Mouse (Mus musculus) subcutaneous adipose tissue, adult 2 months (tissue): Measurements from ENCODE around the gene Olfr1157. TPM values are rescaled to one million over a fixed set of nuclear protein-coding genes. Genes with fewer than 3 reads are reported as not detected.

Source experiments
- polyA plus RNA-seq: library from polyadenylated mRNA; depleted of rRNA; stranded (reverse); fragments of >200 nt; gene quantifications from 2 replicates; pipeline ENCODE4 v1.2.3, GENCODE M21; 2012; ENCODE audit warnings: low replicate concordance; rRNA removed

The Olfr1157 gene
- not detected in 2 replicates for polyA plus RNA-seq

DNA sequence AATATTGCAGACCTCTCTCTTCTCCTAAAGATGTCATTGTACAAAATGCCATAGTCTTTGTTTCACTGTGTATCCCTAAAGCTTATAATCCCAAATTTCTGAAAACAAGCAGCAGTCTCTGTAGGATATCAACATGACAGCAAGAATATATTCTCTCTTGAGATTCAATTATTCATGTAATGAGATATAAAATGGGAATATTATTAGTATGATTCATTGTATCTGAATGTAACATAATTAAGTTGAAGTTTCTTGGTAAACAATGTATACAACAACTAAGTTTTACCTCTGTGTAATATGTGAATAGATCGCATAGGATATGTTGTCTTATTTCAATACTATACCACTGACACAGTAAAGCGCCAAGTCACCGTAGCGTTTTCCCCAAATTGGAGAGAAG lies at the start of gene Olfr1157:
TSS of gene Olfr1157 (minus strand) at position 101 of the 400 bp plus-strand sequence.

DNA sequence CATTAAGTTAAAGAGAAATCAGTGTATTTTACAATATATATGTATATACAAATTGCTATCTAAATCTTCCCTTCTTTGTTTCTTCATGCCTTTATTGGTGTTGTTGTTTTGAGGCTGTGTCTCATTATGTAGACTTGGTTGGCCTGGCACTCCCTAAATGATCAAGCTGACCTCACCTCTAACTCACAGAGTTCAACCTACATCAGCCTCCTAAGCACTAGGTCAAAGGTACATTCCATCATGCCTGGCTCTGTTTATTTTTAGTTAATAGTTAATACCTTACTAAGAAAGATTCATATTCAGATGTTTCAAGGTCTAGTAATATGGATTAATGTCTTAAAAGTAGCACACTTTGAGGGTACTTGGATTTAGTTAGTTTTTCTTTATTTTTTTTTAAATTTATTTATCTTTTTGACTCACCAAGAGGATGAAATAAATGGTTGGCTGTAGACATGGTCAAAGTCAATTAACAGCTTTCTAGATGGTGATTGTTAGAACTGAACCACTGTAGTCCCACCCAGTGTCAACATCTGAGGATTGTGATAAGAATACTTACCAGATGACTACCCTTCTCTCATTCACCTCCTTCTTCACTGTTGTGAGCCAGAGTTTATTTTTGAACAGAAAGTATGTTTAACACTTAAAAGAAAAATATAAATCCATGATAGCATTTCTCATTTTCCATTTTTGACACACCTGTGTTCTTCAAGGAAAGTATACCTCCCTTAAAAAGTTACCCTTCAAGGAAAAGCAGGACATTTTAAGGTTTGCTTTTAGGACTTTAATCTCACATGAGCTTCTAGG lies 39.6 kb upstream of the Olfr1157 start, which contains the start of gene Olfr1160:
TSS of gene Olfr1160 (minus strand) at position 754 of the 804 bp plus-strand sequence.

DNA sequence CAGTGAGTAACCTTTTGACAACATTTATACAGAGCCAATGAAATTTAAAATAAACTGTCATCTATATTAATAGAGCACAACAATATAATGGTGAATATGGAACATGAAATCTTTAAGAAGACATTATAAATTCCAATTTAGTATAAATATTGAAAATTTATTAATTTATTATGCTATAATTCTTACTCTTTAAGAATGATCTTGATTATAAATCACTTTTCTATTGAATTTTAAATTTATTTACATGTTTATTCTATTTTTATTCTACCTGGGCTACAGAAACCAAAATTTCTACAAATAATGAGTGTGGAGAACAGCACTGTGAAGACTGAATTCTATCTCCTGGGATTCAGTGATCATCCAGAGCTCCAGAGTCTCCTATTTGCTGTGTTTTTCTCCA lies 21.7 kb upstream of the Olfr1157 start, which contains the start of gene Olfr1158:
TSS of gene Olfr1158 (plus strand) at position 301 of the 400 bp plus-strand sequence.

DNA sequence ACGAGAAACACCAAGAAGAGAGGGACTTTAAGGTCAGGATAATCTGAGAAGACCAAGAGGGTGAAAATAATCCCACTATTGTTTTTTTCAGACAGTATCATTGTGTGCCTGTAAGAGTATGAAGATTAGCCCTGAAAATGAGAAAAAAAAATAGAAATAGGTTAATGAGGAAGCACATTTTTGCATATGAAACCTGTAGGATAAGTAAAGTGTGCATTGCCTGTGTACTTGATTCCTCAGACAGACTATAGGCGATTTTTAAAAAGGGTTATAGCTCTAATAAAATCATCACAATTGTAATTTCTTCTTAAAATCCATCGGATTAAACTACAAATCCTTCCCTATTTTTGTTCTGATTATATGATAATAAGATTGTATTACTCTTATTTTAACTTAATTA lies 6.5 kb upstream of the Olfr1157 start, which contains the start of gene Olfr74:
TSS of gene Olfr74 (minus strand) at position 101 of the 400 bp plus-strand sequence.

DNA sequence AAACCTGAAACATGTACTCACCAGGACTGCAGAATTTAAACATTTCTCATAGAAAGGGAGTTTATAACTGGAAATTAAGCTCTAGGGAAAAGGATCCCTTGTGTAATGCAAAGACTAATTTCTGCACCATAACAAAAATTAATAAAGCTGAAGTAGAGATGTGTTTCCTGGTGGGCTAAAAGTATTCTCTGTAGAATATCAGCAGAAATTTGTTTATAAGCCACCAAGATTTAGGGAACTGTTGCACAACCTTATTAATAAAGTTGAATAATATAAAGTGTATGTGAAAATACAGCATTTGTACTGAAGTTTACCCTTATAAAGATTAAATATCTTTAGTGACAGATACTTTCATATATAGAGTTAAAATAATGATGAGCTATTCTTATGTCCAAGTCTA lies 15.1 kb downstream of the Olfr1157 start, which contains the start of gene Olfr1156:
TSS of gene Olfr1156 (minus strand) at position 101 of the 400 bp plus-strand sequence.

DNA sequence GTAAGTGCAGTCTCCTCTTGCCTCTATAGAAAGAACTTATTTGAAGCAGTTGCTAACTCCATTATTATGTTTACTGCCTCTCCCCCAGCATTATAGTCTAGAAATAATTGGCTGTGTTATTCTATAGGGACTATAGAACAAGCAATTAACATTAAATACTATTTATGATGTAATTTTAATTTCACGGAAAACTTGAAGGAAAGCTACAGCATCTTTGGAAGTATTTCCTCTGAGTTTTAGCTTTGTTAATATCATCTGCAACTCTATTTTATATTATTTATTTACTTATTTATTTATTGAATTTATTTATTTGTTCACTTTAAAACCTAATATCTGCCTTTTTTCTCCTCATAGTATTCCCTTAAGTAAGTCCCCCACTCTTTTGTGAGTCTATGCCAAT lies 23.1 kb downstream of the Olfr1157 start, which contains the start of gene Olfr1155:
TSS of gene Olfr1155 (minus strand) at position 101 of the 400 bp plus-strand sequence.

Other genes with a start within 250 kb of the Olfr1157 start
- not detected in 2 replicates for gene Olfr1138, start 228.3 kb downstream of the Olfr1157 start, polyA plus RNA-seq
- gene Olfr1140, start 224.5 kb downstream of the Olfr1157 start, polyA plus RNA-seq, result not detected in 2 replicates
- gene Olfr1141, start 214.3 kb downstream of the Olfr1157 start, polyA plus RNA-seq, result not detected in 2 replicates
- not detected in 2 replicates for gene Olfr152, start 188.8 kb downstream of the Olfr1157 start, polyA plus RNA-seq
- gene Olfr1143, start 167.7 kb downstream of the Olfr1157 start, polyA plus RNA-seq, result not detected in 2 replicates
- gene Olfr1145, start 158.5 kb downstream of the Olfr1157 start, polyA plus RNA-seq, result not detected in 2 replicates
- gene Olfr1148, start 137.8 kb downstream of the Olfr1157 start, polyA plus RNA-seq, result not detected in 2 replicates
- gene Olfr1150-ps1, start 124.3 kb downstream of the Olfr1157 start, polyA plus RNA-seq, result not detected in 2 replicates
- not detected in 2 replicates for gene Olfr1151, start 112.4 kb downstream of the Olfr1157 start, polyA plus RNA-seq
- gene Olfr1152, start 101.8 kb downstream of the Olfr1157 start, polyA plus RNA-seq, result not detected in 2 replicates
- gene Olfr1153, start 73.3 kb downstream of the Olfr1157 start, polyA plus RNA-seq, result not detected in 2 replicates
- gene Olfr1154, start 63.1 kb downstream of the Olfr1157 start, polyA plus RNA-seq, result not detected in 2 replicates
- gene Olfr1155, start 23.2 kb downstream of the Olfr1157 start, polyA plus RNA-seq, result not detected in 2 replicates
- not detected in 2 replicates for gene Olfr1156, start 15.2 kb downstream of the Olfr1157 start, polyA plus RNA-seq
- gene Olfr74, start 6.4 kb upstream of the Olfr1157 start, polyA plus RNA-seq, result not detected in 2 replicates
- not detected in 2 replicates for gene Olfr1158, start 21.8 kb upstream of the Olfr1157 start, polyA plus RNA-seq
- not detected in 2 replicates for gene Olfr1160, start 40.0 kb upstream of the Olfr1157 start, polyA plus RNA-seq
- not detected in 2 replicates for gene Olfr1161, start 54.5 kb upstream of the Olfr1157 start, polyA plus RNA-seq
- not detected in 2 replicates for gene Olfr73, start 69.4 kb upstream of the Olfr1157 start, polyA plus RNA-seq
- gene Olfr1162, start 82.8 kb upstream of the Olfr1157 start, polyA plus RNA-seq, result not detected in 2 replicates
- not detected in 2 replicates for gene Olfr1163, start 103.5 kb upstream of the Olfr1157 start, polyA plus RNA-seq
- not detected in 2 replicates for gene Olfr1164, start 125.7 kb upstream of the Olfr1157 start, polyA plus RNA-seq
- gene Olfr1166, start 160.0 kb upstream of the Olfr1157 start, polyA plus RNA-seq, result not detected in 2 replicates
- not detected in 2 replicates for gene Olfr1167, start 186.9 kb upstream of the Olfr1157 start, polyA plus RNA-seq
- gene Olfr1168, start 213.6 kb upstream of the Olfr1157 start, polyA plus RNA-seq, result not detected in 2 replicates